Mouse (Mus musculus) adrenal gland, postnatal 14 days (tissue): Measurements from ENCODE around the gene Gm48552. TPM values are rescaled to one million over a fixed set of nuclear protein-coding genes. Genes with fewer than 3 reads are reported as not detected.
A peak's percentile ranks its signal among the peaks of the same experiment; 100 is the strongest.

Source experiments
- DNase-seq: peaks from one replicate; pipeline ENCODE4 v3.0.0; 2021; ENCODE audit warnings: mixed read lengths
- microRNA-seq, 2 experiments: library from miRNA; unstranded; fragments of <30 nt; microRNA quantifications; one replicate each; pipeline ENCODE4 v1.2.0; 2021
- total RNA-seq: library from RNA; stranded (reverse); gene quantifications from 2 replicates; pipeline ENCODE4 v1.2.3, GENCODE M21; 2021

Gene Gm48552
- total RNA-seq, 1 experiment from 2014 or later, result 2.1 TPM

- peak; percentile 43 for DNase-seq
Measured at GRCm38 (mm10) chr10:81431526-81432168, 42.8 kb downstream of the Gm48552 start.

- DNase-seq, result no peak
Measured at GRCm38 (mm10) chr10:81432169-81432867, 43.5 kb downstream of the Gm48552 start.

GRCm38 (mm10) chr10:81432868-81433262 lies 44.1 kb downstream of the Gm48552 start:
- peak; percentile 95 for DNase-seq

- peak; percentile 39 for DNase-seq
Measured at GRCm38 (mm10) chr10:81433541-81434289, 44.9 kb downstream of the Gm48552 start.

GRCm38 (mm10) chr10:81434361-81435263 lies 45.8 kb downstream of the Gm48552 start:
- DNase-seq, result peak; percentile 36

- peak; percentile 89 for DNase-seq
Measured at GRCm38 (mm10) chr10:81435436-81435835, 46.6 kb downstream of the Gm48552 start.

Small RNA genes within 50 kb of the gene (microRNA-seq; reads per million reads assigned to microRNA genes)
- gene Mir1191b (0 to 0.85 reads per million in 2 experiments), gene Mir6913 (0.38 to 0.43 reads per million in 2 experiments)

Other genes with a start within 250 kb of the Gm48552 start
- gene Pias4, start 221.1 kb upstream of the Gm48552 start, total RNA-seq, result 27.3 and 28.3 TPM in 2 replicates
- 1,390 and 1,511 TPM in 2 replicates for gene Eef2, start 212.4 kb upstream of the Gm48552 start, total RNA-seq
- gene Dapk3, start 206.0 kb upstream of the Gm48552 start, total RNA-seq, result 58.3 and 62.2 TPM in 2 replicates
- gene 4930442H23Rik, start 205.2 kb upstream of the Gm48552 start, total RNA-seq, result not detected in 2 replicates
- gene Nmrk2, start 187.0 kb upstream of the Gm48552 start, total RNA-seq, result not detected in 2 replicates
- 2.1 and 3.5 TPM in 2 replicates for gene Atcay, start 158.2 kb upstream of the Gm48552 start, total RNA-seq
- gene Zfr2, start 155.8 kb upstream of the Gm48552 start, total RNA-seq, result 11.0 and 12.5 TPM in 2 replicates
- 2.1 and 2.9 TPM in 2 replicates for gene Matk, start 136.1 kb upstream of the Gm48552 start, total RNA-seq
- gene Mrpl54, start 122.1 kb upstream of the Gm48552 start, total RNA-seq, result 108 and 113 TPM in 2 replicates
- 95.0 and 100 TPM in 2 replicates for gene Apba3, start 122.0 kb upstream of the Gm48552 start, total RNA-seq
- gene Tjp3, start 97.4 kb upstream of the Gm48552 start, total RNA-seq, result 0.90 and 1.6 TPM in 2 replicates
- 38.7 and 46.9 TPM in 2 replicates for gene Pip5k1c, start 96.0 kb upstream of the Gm48552 start, total RNA-seq
- 33.1 and 40.7 TPM in 2 replicates for gene Cactin, start 67.9 kb upstream of the Gm48552 start, total RNA-seq
- 38.6 and 47.0 TPM in 2 replicates for gene Tbxa2r, start 60.3 kb upstream of the Gm48552 start, total RNA-seq
- 4.6 and 5.1 TPM in 2 replicates for gene Gipc3, start 45.7 kb upstream of the Gm48552 start, total RNA-seq
- 83.0 and 90.1 TPM in 2 replicates for gene Hmg20b, start 38.5 kb upstream of the Gm48552 start, total RNA-seq
- gene Mfsd12, start 31.5 kb upstream of the Gm48552 start, total RNA-seq, result 15.2 and 16.3 TPM in 2 replicates
- 2.0 and 2.1 TPM in 2 replicates for gene 4930404N11Rik, start 23.2 kb upstream of the Gm48552 start, total RNA-seq
- 40.5 and 43.3 TPM in 2 replicates for gene Fzr1, start 10.5 kb upstream of the Gm48552 start, total RNA-seq
- 52.6 and 55.6 TPM in 2 replicates for gene Dohh, start 4.6 kb upstream of the Gm48552 start, total RNA-seq
- gene Gm48551, start 4.5 kb upstream of the Gm48552 start, total RNA-seq, result 0.48 and 1.6 TPM in 2 replicates
- gene Smim24, start 4.0 kb downstream of the Gm48552 start, total RNA-seq, result 0.94 and 1.9 TPM in 2 replicates
- gene Nfic, start 66.6 kb downstream of the Gm48552 start, total RNA-seq, result 90.1 and 104 TPM in 2 replicates
- gene Celf5, start 93.7 kb downstream of the Gm48552 start, total RNA-seq, result 0.48 and 0.98 TPM in 2 replicates
- gene Ncln, start 107.4 kb downstream of the Gm48552 start, total RNA-seq, result 102 and 107 TPM in 2 replicates
- gene S1pr4, start 111.1 kb downstream of the Gm48552 start, total RNA-seq, result 2.3 and 7.4 TPM in 2 replicates
- 0.85 and 1.9 TPM in 2 replicates for gene Gna15, start 135.2 kb downstream of the Gm48552 start, total RNA-seq
- 65.0 and 67.2 TPM in 2 replicates for gene Gna11, start 156.2 kb downstream of the Gm48552 start, total RNA-seq
- gene Aes, start 170.5 kb downstream of the Gm48552 start, total RNA-seq, result 646 and 698 TPM in 2 replicates
- 17.8 and 18.1 TPM in 2 replicates for gene Tle2, start 185.6 kb downstream of the Gm48552 start, total RNA-seq
- gene Tle6, start 212.1 kb downstream of the Gm48552 start, total RNA-seq, result 10.1 and 15.3 TPM in 2 replicates
- 2.0 TPM in 2 replicates for gene BC025920, start 217.3 kb downstream of the Gm48552 start, total RNA-seq
- gene Sirt6, start 238.8 kb downstream of the Gm48552 start, total RNA-seq, result 22.2 and 24.3 TPM in 2 replicates
- 18.1 and 22.5 TPM in 2 replicates for gene Ankrd24, start 239.5 kb downstream of the Gm48552 start, total RNA-seq